In the genomic region with DNA sequence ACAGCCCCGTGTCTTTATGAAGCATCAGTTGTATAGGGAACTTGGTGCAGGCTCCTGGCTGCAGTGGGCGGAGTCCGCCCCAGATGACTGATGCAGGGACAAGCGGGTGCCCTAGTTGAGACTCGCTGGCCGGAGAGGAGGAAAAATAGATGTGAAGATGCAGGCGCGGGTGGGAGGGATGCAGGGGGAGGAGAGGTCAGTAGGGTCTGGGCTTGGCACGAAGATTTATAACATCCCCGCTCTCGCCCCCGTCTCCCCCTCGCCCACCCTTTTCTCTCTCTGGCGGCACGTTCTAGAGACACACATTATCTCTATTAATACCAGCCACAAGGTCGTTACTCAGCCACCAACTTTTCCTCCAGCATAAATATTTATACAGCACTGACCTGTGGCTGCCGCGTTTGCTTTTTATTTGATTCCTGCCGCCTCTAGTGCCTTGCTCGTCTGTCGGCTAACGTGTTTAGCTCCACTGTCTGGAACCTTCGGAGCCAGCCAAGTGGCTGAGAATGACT, we compare ENCODE assay signal across 9 mouse cellular contexts.
DNase-seq lines count a peak whose midpoint lies in the region; ATAC-seq lines count a peak whose summit lies in the region.
"Had no signal": no experiment of that assay in that cellular context is flagged by ENCODE, and none has a peak within 500 bp of the region (broad histone marks: within the 10 kb centered on the region; RNA-seq: fewer than 3 reads in every experiment).

No protein-coding gene starts in this region.

- no peaks in the 10 kb centered on the region for H3K9me3 ChIP-seq in forebrain, embryonic 12.5 days
- peaks cover 5% of the 10 kb centered on the region; the same call in 1 of the 2 replicates for H3K9me3 ChIP-seq in liver, embryonic 12.5 days (replicated peaks)
- H3K9me3 ChIP-seq in stomach, embryonic 14.5 days (ENCODE audit: control insufficient read depth, low read depth, low read length) = no peaks in the 10 kb centered on the region; the same call in 1 of the 2 replicates

- H3K4me3 ChIP-seq in forebrain, embryonic 12.5 days (replicated peaks) = peak overlapping the region; percentile 21; the same call in 1 of the 2 replicates
- H3K4me3 ChIP-seq in liver, embryonic 12.5 days = no peak overlapping the region
- H3K4me3 ChIP-seq in stomach, embryonic 14.5 days (ENCODE audit: low read depth, low read length) = peak overlapping the region; percentile 13; the same call in 1 of the 2 replicates

- no peaks in the 10 kb centered on the region for H3K36me3 ChIP-seq in forebrain, embryonic 12.5 days (replicated peaks)
- no peaks in the 10 kb centered on the region for H3K36me3 ChIP-seq in liver, embryonic 12.5 days
- no peaks in the 10 kb centered on the region for H3K36me3 ChIP-seq in stomach, embryonic 14.5 days (ENCODE audit: control insufficient read depth, insufficient read depth, low read length)
- H3K36me3 ChIP-seq: G1E had no signal

- no peak for ATAC-seq in forebrain, embryonic 12.5 days (ENCODE audit: low FRiP score)
- no peak for ATAC-seq in liver, embryonic 12.5 days
- ATAC-seq in stomach, embryonic 14.5 days (ENCODE audit: insufficient number of reproducible peaks, insufficient read depth, low FRiP score, low read depth) = peak; percentile 33; the same call in 1 of the 2 replicates
- no peak for ATAC-seq in megakaryocyte progenitor cell, adult 5-6 weeks (replicated peaks; ENCODE audit: poor library complexity)

- H3K9ac ChIP-seq in forebrain, embryonic 12.5 days = peak overlapping the region; percentile 33; the same call in 1 of the 2 replicates
- no peak overlapping the region for H3K9ac ChIP-seq in liver, embryonic 12.5 days
- H3K9ac ChIP-seq in stomach, embryonic 14.5 days (replicated peaks; ENCODE audit: low read depth, low read length) = no peak overlapping the region

- intact Hi-C loops in heart, postnatal 14 days (cut with DNase I) = no loop called here

- H3K4me1 ChIP-seq in forebrain, embryonic 12.5 days = peaks cover 7% of the 10 kb centered on the region; the same call in 1 of the 2 replicates
- no peaks in the 10 kb centered on the region for H3K4me1 ChIP-seq in liver, embryonic 12.5 days
- H3K4me1 ChIP-seq in stomach, embryonic 14.5 days (ENCODE audit: control insufficient read depth, insufficient read depth, low read length) = peaks cover 7% of the 10 kb centered on the region; the same call in 1 of the 2 replicates

- 23% methylated on average over 22 of the region's 23 CpGs for WGBS in forebrain, embryonic 12.5 days
- 19% methylated on average over 23 of the region's 23 CpGs for WGBS in liver, embryonic 12.5 days (ENCODE audit: insufficient replicate concordance)
- WGBS in stomach, embryonic 14.5 days = 2% methylated on average over 23 of the region's 23 CpGs

- DNase-seq in kidney, postnatal 14 days = peak; percentile 13
- no peak for DNase-seq in kidney, adult 9 months
- no peak for DNase-seq in thymus, postnatal 10 days (ENCODE audit: low spot score in 2 of 2)
- no peak for DNase-seq in heart, postnatal 14 days

- no peak overlapping the region for H3K27ac ChIP-seq in forebrain, embryonic 12.5 days
- H3K27ac ChIP-seq in liver, embryonic 12.5 days = no peak overlapping the region
- H3K27ac ChIP-seq in stomach, embryonic 14.5 days (ENCODE audit: low read length) = no peak overlapping the region

- H3K4me2 ChIP-seq in forebrain, embryonic 12.5 days = peak overlapping the region; percentile 48
- peak overlapping the region; percentile 15; the same call in 1 of the 2 replicates for H3K4me2 ChIP-seq in liver, embryonic 12.5 days
- peak overlapping the region; percentile 47 for H3K4me2 ChIP-seq in stomach, embryonic 14.5 days (replicated peaks; ENCODE audit: low read depth, low read length)

- peaks cover 51% of the 10 kb centered on the region for H3K27me3 ChIP-seq in forebrain, embryonic 12.5 days
- peaks cover 34% of the 10 kb centered on the region for H3K27me3 ChIP-seq in liver, embryonic 12.5 days (replicated peaks)
- no peaks in the 10 kb centered on the region; the same call in 1 of the 2 replicates for H3K27me3 ChIP-seq in stomach, embryonic 14.5 days (ENCODE audit: control insufficient read depth, insufficient read depth, low read length)
